Mouse (Mus musculus) erythroblast, embryonic 14.5 days (primary cell): ENCODE data around the gene Asic1.

ENCODE experiments used
- GATA1 ChIP-seq: IDR thresholded peaks from 2 replicates; pipeline ENCODE4 v1.6.1; 2012; ENCODE audit warnings: low read length, inconsistent platforms, mixed read lengths
- TAL1 ChIP-seq: IDR thresholded peaks from 3 replicates; pipeline ENCODE4 v1.6.1; 2012; ENCODE audit warnings: low read length, inconsistent platforms, mixed read lengths

DNA sequence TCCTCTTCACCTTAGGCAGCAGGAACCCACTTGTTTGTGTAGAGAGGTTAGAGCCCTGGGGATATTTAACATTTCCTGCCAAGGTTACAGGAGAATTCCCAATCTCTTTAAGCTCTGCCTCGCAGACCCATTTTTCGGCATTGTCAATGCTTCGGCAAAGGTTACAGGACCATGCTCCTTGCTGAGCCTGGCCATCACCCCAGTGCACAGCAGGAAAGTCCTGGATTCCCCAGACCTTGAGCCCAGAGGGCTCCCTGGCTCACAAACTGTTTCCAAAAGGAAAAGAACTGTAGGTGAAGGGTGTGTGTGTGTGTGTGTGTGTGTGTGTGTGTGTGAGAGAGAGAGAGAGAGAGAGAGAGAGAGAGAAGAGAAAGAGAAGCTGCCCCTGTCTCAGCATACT, 4.7 kb downstream of the Asic1 start:
- TF ChIP-seq TAL1 (no peak), GATA1 (no peak)
